Mouse (Mus musculus): ENCODE measurements at regions not wholly inside any gene's neighbourhood (a gene's known extent, or its start where the extent isn't known, plus 50 kb on each side); places are given as distances from the start of the nearest gene placed in this dataset.
A peak's percentile ranks its signal among the peaks of the same experiment; 100 is the strongest.

GRCm38 (mm10) chr1:184424035-184424434 lies 308.4 kb downstream of the Hlx start:
- peaks cover 5% of the 10 kb centered on the region for H3K9me3 ChIP-seq (ENCODE audit: low read length)
- no peaks in the 10 kb centered on the region for H3K36me3 ChIP-seq (ENCODE audit: insufficient read depth, low read length)
- TF ChIP-seq POU5F1 (IDR thresholded peaks at IDR 0.05; ENCODE audit: borderline replicate concordance, low read length) (no peak), CTCF (conservative IDR thresholded peaks at IDR 0.05; ENCODE audit: low read length) (no peak), NANOG (IDR thresholded peaks at IDR 0.05; ENCODE audit: borderline replicate concordance, low read length) (no peak)
- H3K4me1 ChIP-seq (replicated peaks; ENCODE audit: low read depth, low read length): no peaks in the 10 kb centered on the region
- no peaks in the 10 kb centered on the region for H3K27me3 ChIP-seq (ENCODE audit: insufficient read depth, low read length)
- H3K4me3 ChIP-seq (replicated peaks; ENCODE audit: low read length): no peak overlapping the region

DNA sequence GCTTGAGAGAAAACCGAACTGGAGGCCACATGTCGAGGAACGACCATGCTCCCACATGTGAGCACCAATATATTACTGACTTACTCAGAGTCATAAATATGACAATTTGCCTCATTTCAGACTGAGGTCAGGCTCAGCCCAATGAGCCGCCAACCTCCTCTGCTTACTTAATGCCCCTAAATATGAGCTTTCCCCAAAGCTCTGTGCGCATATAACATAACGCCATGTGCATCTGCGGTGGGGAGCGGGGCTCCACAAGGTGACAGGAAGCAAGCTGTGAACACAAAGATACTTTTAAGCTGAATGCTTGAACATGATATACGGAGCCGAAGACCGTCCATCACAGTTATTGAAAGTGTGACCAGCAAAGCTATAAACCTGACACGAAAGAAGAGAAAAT lies 319.8 kb downstream of the Hlx start:
- Histone ChIP-seq H3K4me3 (replicated peaks; ENCODE audit: low read length) (no peak overlapping the region), H3K36me3 (ENCODE audit: insufficient read depth, low read length) (no peaks in the 10 kb centered on the region), H3K9me3 (ENCODE audit: low read length) (no peaks in the 10 kb centered on the region), H3K27me3 (ENCODE audit: insufficient read depth, low read length) (no peaks in the 10 kb centered on the region), H3K4me1 (replicated peaks; ENCODE audit: low read depth, low read length) (no peaks in the 10 kb centered on the region)
- TF ChIP-seq NANOG (IDR thresholded peaks at IDR 0.05; ENCODE audit: borderline replicate concordance, low read length) (no peak), CTCF (conservative IDR thresholded peaks at IDR 0.05; ENCODE audit: low read length) (no peak), POU5F1 (IDR thresholded peaks at IDR 0.05; ENCODE audit: borderline replicate concordance, low read length) (no peak)

GRCm38 (mm10) chr1:184411066-184411465 lies 321.4 kb downstream of the Hlx start:
- Histone ChIP-seq H3K36me3 (ENCODE audit: insufficient read depth, low read length) (no peaks in the 10 kb centered on the region), H3K9me3 (ENCODE audit: low read length) (no peaks in the 10 kb centered on the region), H3K27me3 (ENCODE audit: insufficient read depth, low read length) (no peaks in the 10 kb centered on the region), H3K4me1 (replicated peaks; ENCODE audit: low read depth, low read length) (no peaks in the 10 kb centered on the region), H3K4me3 (replicated peaks; ENCODE audit: low read length) (no peak overlapping the region)
- TF ChIP-seq POU5F1 (IDR thresholded peaks at IDR 0.05; ENCODE audit: borderline replicate concordance, low read length): no peak
- no peak for TF ChIP-seq CTCF (conservative IDR thresholded peaks at IDR 0.05; ENCODE audit: low read length)
- no peak for TF ChIP-seq NANOG (IDR thresholded peaks at IDR 0.05; ENCODE audit: borderline replicate concordance, low read length)

- Histone ChIP-seq H3K9me3 (ENCODE audit: low read length) (no peaks in the 10 kb centered on the region), H3K36me3 (ENCODE audit: insufficient read depth, low read length) (no peaks in the 10 kb centered on the region), H3K4me1 (replicated peaks; ENCODE audit: low read depth, low read length) (no peaks in the 10 kb centered on the region), H3K4me3 (replicated peaks; ENCODE audit: low read length) (no peak overlapping the region), H3K27me3 (ENCODE audit: insufficient read depth, low read length) (no peaks in the 10 kb centered on the region)
- TF ChIP-seq NANOG (IDR thresholded peaks at IDR 0.05; ENCODE audit: borderline replicate concordance, low read length) (no peak), CTCF (conservative IDR thresholded peaks at IDR 0.05; ENCODE audit: low read length) (no peak), POU5F1 (IDR thresholded peaks at IDR 0.05; ENCODE audit: borderline replicate concordance, low read length) (no peak)
Observed at GRCm38 (mm10) chr1:184409986-184410385, 322.4 kb downstream of the Hlx start.

- no peaks in the 10 kb centered on the region for H3K4me1 ChIP-seq (replicated peaks; ENCODE audit: low read depth, low read length)
- TF ChIP-seq CTCF (conservative IDR thresholded peaks at IDR 0.05; ENCODE audit: low read length): no peak
- no peak for TF ChIP-seq NANOG (IDR thresholded peaks at IDR 0.05; ENCODE audit: borderline replicate concordance, low read length)
- no peak for TF ChIP-seq POU5F1 (IDR thresholded peaks at IDR 0.05; ENCODE audit: borderline replicate concordance, low read length)
- no peaks in the 10 kb centered on the region for H3K36me3 ChIP-seq (ENCODE audit: insufficient read depth, low read length)
- no peaks in the 10 kb centered on the region for H3K27me3 ChIP-seq (ENCODE audit: insufficient read depth, low read length)
- H3K4me3 ChIP-seq (replicated peaks; ENCODE audit: low read length): no peak overlapping the region
- H3K9me3 ChIP-seq (ENCODE audit: low read length): no peaks in the 10 kb centered on the region
Observed at GRCm38 (mm10) chr1:184402985-184403384, 329.4 kb downstream of the Hlx start.

GRCm38 (mm10) chr1:184395215-184395614 lies 337.2 kb downstream of the Hlx start:
- H3K9me3 ChIP-seq (ENCODE audit: low read length): 0 out of 2 replicates have a peak, but pooled peaks cover 5% of the 10 kb centered on the region
- TF ChIP-seq NANOG (IDR thresholded peaks at IDR 0.05; ENCODE audit: borderline replicate concordance, low read length): no peak
- TF ChIP-seq POU5F1 (IDR thresholded peaks at IDR 0.05; ENCODE audit: borderline replicate concordance, low read length): no peak
- peak; percentile 78 for TF ChIP-seq CTCF (conservative IDR thresholded peaks at IDR 0.05; ENCODE audit: low read length)
- H3K27me3 ChIP-seq (ENCODE audit: insufficient read depth, low read length): 0 out of 2 replicates have a peak, but pooled peaks cover 5% of the 10 kb centered on the region
- H3K4me3 ChIP-seq (replicated peaks; ENCODE audit: low read length): no peak overlapping the region
- H3K36me3 ChIP-seq (ENCODE audit: insufficient read depth, low read length): no peaks in the 10 kb centered on the region
- H3K4me1 ChIP-seq (replicated peaks; ENCODE audit: low read depth, low read length): no peaks in the 10 kb centered on the region

- Histone ChIP-seq H3K9me3 (ENCODE audit: low read length) (0 out of 2 replicates have a peak, but pooled peaks cover 5% of the 10 kb centered on the region), H3K4me1 (replicated peaks; ENCODE audit: low read depth, low read length) (no peaks in the 10 kb centered on the region), H3K4me3 (replicated peaks; ENCODE audit: low read length) (no peak overlapping the region), H3K36me3 (ENCODE audit: insufficient read depth, low read length) (no peaks in the 10 kb centered on the region), H3K27me3 (ENCODE audit: insufficient read depth, low read length) (0 out of 2 replicates have a peak, but pooled peaks cover 5% of the 10 kb centered on the region)
- TF ChIP-seq POU5F1 (IDR thresholded peaks at IDR 0.05; ENCODE audit: borderline replicate concordance, low read length) (no peak), NANOG (IDR thresholded peaks at IDR 0.05; ENCODE audit: borderline replicate concordance, low read length) (no peak), CTCF (conservative IDR thresholded peaks at IDR 0.05; ENCODE audit: low read length) (no peak)
Observed at GRCm38 (mm10) chr1:184394559-184395194, 337.7 kb downstream of the Hlx start.

GRCm38 (mm10) chr1:184384088-184384823 lies 348.2 kb downstream of the Hlx start:
- Histone ChIP-seq H3K9me3 (ENCODE audit: low read length) (peaks cover 16% of the 10 kb centered on the region), H3K4me3 (replicated peaks; ENCODE audit: low read length) (no peak overlapping the region), H3K36me3 (ENCODE audit: insufficient read depth, low read length) (no peaks in the 10 kb centered on the region), H3K4me1 (replicated peaks; ENCODE audit: low read depth, low read length) (no peaks in the 10 kb centered on the region), H3K27me3 (ENCODE audit: insufficient read depth, low read length) (no peaks in the 10 kb centered on the region)
- no peak for TF ChIP-seq POU5F1 (IDR thresholded peaks at IDR 0.05; ENCODE audit: borderline replicate concordance, low read length)
- TF ChIP-seq NANOG (IDR thresholded peaks at IDR 0.05; ENCODE audit: borderline replicate concordance, low read length): no peak
- TF ChIP-seq CTCF (conservative IDR thresholded peaks at IDR 0.05; ENCODE audit: low read length): no peak
